Mouse (Mus musculus) embryo, embryonic 11.5 days (tissue): ENCODE measurements around the gene Pgm5.

Experiments
- DNase-seq: peaks from one replicate; pipeline ENCODE4 v3.0.0-alpha.2; 2012; ENCODE audit warnings: low read depth, low spot score

Pgm5 gene

GRCm38 (mm10) chr19:24770345-24770744 lies 91.3 kb downstream of the Pgm5 start:
- no peak for DNase-seq

DNA sequence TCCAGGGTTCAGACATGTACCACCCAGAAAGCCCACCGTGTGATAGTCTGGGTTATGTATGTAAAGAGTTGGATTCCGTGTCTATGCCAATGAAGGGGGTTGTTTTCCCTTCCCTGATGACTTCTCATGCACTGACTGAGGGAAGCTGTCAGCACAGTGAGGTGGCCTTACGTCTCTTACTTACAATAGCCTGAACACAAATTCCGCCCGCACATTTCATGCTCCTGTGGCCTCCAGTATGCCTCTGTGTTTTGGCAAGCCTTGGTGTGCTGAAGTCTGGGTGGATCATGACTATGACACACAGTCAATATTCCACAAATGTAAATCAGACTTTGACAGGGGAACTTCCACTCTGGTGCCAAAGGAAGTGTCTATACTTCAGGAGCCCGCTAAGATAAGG lies 94.3 kb downstream of the Pgm5 start:
- no peak for DNase-seq

DNA sequence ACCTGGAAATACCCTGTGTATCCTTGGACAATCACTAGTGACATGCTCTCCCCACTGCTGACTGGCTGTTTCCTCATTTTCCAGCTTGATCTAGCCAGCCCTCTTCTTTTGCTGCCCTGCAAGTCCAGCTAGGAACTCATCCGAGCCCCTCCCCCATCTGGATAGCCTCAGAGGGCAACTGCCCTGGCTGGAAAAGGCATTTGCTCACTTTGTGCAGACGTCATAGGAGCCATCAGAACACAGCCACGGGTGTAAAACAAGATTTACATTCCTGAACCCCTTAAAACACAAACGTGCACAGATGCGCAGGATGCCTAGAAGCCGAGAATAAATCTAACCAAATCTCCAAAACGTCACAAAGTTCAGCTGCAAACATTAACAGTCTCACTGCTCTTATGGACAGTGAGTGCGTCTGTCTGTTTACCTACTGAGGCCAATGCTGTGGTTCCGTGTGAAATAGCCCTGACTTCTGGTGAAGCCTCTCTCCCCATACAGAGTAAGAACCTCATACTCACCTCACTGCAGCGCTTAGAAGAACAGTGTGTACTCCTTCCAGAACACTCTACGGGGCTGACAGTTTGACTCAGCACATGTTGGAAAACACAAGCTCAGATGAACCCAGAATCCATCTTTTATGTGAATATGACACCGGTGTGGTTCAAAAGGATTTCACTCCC lies 99.0 kb downstream of the Pgm5 start:
- peak; percentile 32 for DNase-seq

DNA sequence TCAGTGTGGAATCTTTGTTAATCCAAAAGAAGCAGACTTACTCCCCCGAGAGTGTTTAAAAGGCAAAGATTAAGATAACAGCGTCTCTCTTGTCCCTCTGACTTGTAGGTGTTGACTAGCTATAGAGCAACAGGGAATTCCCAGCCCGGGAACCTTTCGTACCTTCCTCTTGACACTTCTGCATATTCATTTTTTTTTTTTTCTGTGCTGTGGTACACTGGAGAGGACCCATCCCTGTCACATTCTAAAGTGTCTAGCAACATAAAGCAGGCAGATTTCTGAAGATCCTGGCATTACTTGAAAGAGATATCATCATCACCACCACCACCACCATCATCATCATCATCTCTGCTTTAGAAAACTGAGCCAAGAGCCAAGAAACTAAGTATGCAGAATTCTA lies 105.0 kb downstream of the Pgm5 start:
- DNase-seq: no peak

DNA sequence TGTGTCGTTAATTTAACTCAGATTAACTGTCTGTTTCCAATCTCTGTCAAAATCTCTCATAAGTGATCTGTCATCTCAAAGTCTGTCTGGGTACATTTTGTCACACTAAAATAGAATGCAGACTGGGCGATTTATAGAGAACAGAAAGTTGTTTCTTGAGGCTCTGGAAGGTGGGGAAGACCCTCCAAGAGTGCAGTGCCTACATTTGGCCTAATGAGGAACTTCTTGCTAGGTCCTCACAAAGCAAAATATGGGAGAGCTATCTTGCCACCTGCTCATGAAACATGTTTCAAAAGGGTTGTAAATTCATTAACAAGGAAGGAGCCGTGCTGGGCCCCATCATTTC lies 107.2 kb downstream of the Pgm5 start:
- DNase-seq: no peak

GRCm38 (mm10) chr19:24753617-24754439 lies 107.8 kb downstream of the Pgm5 start:
- no peak for DNase-seq

DNA sequence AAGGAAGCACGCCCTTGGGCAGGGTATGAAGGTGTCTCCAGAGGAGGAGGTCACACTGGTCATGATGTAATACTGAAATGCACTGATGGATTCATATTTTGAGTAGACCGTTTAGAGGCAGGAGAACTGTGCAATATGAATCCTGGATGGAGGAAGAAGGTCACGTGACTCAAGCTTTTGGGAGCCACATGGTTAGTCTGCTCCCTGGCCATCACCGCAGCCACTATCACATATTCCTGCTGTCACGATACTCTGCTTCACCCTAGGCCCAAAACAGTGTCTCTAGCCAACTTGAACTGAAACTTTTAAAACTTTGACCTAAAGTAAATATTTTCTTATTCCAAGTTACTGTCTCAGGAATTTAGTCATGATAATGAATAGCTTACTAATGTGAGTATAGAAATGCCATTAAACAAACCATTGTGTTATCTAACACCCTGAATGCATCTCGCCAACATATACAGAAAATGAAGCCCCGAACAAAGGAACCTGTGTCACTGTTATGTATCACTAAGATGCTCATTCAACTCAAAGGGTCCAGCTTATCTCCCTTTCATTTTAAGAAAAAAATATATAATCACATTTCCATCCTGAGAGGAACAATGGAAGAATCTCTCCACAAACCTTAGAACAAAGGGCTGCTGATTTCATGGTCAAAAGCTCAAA lies 108.6 kb downstream of the Pgm5 start:
- DNase-seq: no peak

GRCm38 (mm10) chr19:24746266-24746875 lies 115.3 kb downstream of the Pgm5 start:
- no peak for DNase-seq

DNA sequence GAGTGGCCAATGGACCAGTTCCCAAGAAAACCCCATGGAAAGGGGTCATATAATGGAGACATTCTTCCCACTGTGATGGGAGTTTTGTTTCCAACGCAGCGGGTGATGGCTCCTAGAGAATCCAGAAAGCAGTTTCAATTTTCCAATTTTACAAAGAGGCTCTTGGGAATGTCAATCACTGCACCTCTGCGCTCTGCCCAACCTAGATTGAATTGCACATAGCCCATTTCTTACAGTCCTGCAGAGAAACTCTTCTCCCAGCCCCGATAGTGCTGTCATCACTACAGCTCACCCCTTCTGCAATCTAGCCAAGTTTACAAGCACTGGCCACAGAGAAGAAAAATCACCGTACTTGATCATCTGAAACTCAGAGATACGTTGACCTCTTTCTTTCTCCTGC lies 119.0 kb downstream of the Pgm5 start:
- no peak for DNase-seq

DNA sequence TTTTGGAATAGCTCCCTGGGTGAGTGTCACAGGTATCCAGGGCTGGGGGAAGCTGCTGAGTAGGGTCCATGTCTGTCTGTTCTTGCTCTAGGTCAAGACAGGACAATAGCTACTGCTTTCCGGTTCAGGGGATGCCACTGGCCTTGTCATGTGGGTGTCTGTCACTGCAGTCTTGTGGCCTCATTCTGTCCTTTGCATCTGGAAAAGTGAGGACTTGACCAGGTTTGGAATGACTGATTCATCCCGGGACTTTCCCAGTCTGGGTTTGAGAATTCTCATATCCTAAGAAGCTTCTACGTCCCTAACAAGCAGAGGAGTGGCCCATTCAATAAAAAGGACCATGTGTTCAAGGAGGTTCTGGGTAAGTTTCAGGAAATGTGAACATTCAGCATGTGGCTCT lies 122.9 kb downstream of the Pgm5 start:
- DNase-seq: no peak

- no peak for DNase-seq
Measured at GRCm38 (mm10) chr19:24738026-24738425, 123.6 kb downstream of the Pgm5 start.

- DNase-seq: no peak
Measured at GRCm38 (mm10) chr19:24735484-24736128, 126.0 kb downstream of the Pgm5 start.

DNA sequence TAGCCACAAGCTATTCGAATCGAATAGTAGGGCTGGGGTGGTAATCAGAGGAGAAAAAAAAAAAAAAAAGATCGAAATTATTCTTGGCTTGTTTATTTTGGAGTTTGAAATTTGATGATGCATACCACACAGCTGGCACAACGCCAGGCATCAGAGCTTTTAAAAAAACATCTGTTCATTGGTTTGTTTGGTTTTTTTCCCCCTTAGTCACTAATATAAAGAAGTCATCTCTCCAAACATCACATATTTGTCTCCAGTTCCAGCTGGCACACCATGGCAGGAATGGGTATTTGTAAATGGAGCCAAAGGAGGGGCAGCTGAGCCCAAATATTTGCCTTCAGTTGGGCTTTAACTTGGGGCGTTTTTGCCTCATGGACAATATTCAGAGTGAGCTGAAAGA lies 131.0 kb downstream of the Pgm5 start:
- DNase-seq: no peak

DNA sequence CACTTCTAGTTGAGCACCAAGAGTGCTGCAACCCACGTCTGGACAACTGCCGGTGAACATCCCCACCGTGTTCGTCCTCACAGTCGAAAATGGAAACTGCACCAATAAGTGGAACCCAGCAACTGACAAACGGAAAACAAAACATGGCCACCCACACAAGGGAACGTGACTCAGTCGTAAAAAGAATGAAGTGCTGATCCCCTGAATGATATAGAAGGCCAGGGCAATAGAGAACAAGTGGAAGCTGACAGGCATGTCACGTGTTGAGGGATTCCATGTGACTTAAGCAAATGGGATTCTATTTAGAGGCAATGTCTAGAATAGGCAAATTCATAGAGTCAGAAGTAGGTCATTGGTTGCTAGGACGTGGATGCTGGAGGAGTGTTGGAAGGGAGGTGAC lies 137.3 kb downstream of the Pgm5 start:
- no peak for DNase-seq

GRCm38 (mm10) chr19:24720448-24720847 lies 141.2 kb downstream of the Pgm5 start:
- no peak for DNase-seq

DNA sequence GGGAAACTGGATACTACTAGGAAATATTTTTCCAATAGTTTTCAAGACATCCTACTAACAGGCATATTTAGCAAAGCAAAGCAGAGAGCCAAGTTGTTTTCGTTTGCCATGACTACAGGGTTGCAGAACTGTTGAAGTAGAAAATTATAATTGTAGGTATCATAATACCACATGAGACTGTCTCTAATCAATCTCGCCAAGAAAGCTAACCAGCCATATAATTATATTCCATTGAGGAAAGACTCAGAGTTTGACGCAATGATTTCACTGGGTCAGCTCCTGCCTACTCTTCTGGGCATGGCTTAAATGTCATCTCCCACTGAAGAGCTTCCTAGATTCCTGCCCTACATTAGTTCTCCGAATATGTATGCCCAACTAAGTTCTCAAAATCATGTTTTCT lies 142.2 kb downstream of the Pgm5 start:
- DNase-seq: no peak

GRCm38 (mm10) chr19:24718021-24718420 lies 143.6 kb downstream of the Pgm5 start:
- DNase-seq: no peak

GRCm38 (mm10) chr19:24716303-24717097 lies 145.2 kb downstream of the Pgm5 start:
- no peak for DNase-seq

DNA sequence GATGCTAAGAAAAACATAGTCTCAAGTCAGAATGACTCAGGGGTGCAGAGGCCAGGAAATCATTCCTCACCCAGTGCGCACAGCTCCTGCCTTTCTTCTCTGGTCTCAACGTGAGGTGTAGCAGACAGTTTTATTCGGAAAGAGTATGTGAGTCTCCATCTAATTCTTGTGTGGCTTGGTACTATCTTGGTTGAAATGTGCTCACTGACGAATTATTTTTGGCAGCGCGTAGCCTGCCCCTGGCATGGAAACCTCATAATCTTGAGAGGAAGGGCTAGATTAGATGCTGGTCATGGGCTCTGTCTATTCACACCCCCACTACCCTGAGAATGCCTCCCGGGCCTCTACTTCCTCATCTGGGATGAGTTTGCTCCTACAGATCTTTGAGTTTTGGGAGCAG lies 153.6 kb downstream of the Pgm5 start:
- no peak for DNase-seq

DNA sequence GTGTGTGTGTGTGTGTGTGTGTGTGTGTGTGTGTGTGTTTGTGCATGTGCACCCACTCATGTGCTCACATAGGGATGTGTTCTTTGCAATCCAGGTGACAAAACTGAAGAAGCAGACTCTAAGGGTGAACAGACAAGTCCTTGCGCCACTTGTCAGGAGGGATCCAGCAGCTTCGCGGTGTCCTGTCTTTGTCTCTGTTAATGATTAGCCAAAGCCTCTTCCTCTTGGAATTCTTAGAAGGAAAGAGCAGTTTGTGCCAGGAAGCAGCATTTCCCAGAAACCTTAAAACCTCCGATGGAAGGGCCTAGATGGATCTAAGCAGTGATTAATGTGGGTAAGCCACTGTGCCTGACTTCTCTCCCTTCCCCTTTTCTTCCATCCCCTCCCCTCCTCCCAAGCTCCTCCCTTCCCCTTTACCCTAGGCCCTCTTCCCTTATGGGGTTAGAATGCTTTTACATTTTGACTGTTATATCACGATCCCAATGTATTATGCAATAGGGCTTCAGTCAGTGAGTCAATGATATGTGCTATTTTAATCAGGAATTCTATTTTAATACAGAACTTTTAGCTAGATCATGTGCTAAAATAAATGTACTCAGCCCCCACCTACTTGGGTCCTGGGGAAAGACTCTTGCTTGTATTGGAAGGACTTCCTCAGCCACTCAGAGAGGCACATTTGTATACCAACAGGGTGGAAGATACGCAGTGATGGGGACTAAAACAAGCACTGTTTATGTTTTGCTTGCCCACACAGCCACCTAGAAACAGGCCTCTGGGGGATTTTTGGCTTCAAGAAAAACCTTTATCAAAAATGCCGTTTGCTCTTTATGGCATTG lies 154.4 kb downstream of the Pgm5 start:
- no peak for DNase-seq
